Mouse (Mus musculus): ENCODE data around the gene Asic4. TPM values are rescaled to one million over a fixed set of nuclear protein-coding genes. Genes with fewer than 3 reads are reported as not detected.

Asic4 gene
- polyA plus RNA-seq (2015; fragmentation: Nextera tagmentation; extraction: Ambion mirVana), result 20.3 and 21.6 TPM in 2 replicates

- 1% methylated on average over 35 of the region's 35 CpGs for WGBS
- Histone ChIP-seq H3K4me1 (ENCODE audit: control insufficient read depth, insufficient read depth, low read depth, low read length) (peaks cover 55% of the 10 kb centered on the region), H3K27ac (ENCODE audit: low read depth, low read length) (peak within 1 kb of the TSS; percentile 51), H3K4me2 (ENCODE audit: low read length) (peak within 1 kb of the TSS; percentile 77), H3K4me3 (ENCODE audit: low read length) (peak within 1 kb of the TSS; percentile 42), H3K27me3 (replicated peaks; ENCODE audit: control insufficient read depth, insufficient read depth, low read length) (peaks cover 4% of the 10 kb centered on the region), H3K9ac (ENCODE audit: low read depth, low read length) (peak within 1 kb of the TSS; percentile 68), H3K36me3 (ENCODE audit: control insufficient read depth, insufficient read depth, low read length) (no peaks in the 10 kb centered on the region), H3K9me3 (ENCODE audit: control insufficient read depth, low read length) (no peaks in the 10 kb centered on the region)
- 0 out of 2 replicates have a peak, but pooled peaks have one; percentile 9 for ATAC-seq
These were observed at the start of gene Asic4 for GRCm38 (mm10) chr1:75450314-75451005. Asic4 (plus strand) TSS chr1:75450436.

DNA sequence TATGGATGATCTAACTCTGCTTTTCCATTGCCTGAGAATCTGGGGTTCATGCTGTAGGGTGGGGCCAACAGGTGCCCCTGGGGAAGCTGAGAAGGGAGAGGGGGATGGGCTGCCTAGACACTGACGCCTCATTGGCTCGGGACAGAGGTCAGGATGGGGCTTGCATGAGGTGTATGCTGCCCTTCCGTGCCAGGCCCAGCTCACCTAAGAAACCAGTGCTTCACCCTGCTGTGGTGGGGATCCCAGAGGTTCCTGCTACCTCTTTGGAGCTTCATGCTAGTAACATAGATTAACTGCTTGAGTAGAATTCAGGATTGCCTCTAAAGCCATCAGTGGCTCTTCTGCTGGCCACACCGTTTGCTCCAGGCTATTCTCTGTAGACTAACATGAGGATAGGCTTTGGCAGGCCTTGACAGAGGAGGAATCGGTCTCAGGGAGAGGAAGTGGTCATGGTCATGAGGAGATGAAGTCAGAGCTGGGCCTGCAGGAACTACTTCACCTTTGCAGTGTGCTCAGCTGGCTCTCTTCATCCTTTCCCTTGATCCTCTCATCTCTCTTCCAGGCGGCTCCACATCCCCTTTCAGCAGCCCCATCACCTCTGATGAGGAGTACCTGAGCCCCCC is 49.6 kb upstream of the Asic4 start:
- WGBS, result 48% methylated on average over 6 of the region's 6 CpGs
- Histone ChIP-seq H3K9me3 (ENCODE audit: control insufficient read depth, low read length) (no peaks in the 10 kb centered on the region), H3K4me3 (ENCODE audit: low read length) (no peak overlapping the region), H3K4me1 (ENCODE audit: control insufficient read depth, insufficient read depth, low read depth, low read length) (peaks cover 18% of the 10 kb centered on the region), H3K4me2 (ENCODE audit: low read length) (peak overlapping the region; percentile 18), H3K27ac (ENCODE audit: low read depth, low read length) (no peak overlapping the region), H3K9ac (ENCODE audit: low read depth, low read length) (no peak overlapping the region; the same call in 1 of the 2 replicates), H3K36me3 (ENCODE audit: control insufficient read depth, insufficient read depth, low read length) (peaks cover 19% of the 10 kb centered on the region), H3K27me3 (replicated peaks; ENCODE audit: control insufficient read depth, insufficient read depth, low read length) (no peaks in the 10 kb centered on the region)
- no peak for ATAC-seq

DNA sequence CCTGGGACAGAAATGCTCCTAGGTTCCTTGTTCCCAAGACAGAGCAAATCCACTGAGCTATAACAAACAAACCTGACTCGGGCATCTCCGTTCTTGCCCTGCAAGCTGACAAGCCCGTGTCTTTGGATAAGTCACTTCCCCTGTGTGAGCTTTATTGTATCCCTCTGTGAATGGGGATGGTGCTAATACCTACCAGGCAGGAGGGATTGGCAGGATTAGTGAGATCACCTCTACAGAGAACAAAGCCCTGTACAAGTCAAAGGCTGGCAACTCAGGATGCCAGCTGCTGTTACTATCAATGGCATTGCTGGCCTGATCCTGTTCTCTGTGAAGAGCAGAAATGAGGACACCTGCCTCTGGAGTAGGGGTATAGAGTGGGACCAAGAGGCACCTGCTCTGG is 44.7 kb upstream of the Asic4 start:
- no peaks in the 10 kb centered on the region for H3K4me1 ChIP-seq (ENCODE audit: control insufficient read depth, insufficient read depth, low read depth, low read length)
- H3K36me3 ChIP-seq (ENCODE audit: control insufficient read depth, insufficient read depth, low read length), result peaks cover 28% of the 10 kb centered on the region
- no peaks in the 10 kb centered on the region for H3K9me3 ChIP-seq (ENCODE audit: control insufficient read depth, low read length)
- H3K27ac ChIP-seq (ENCODE audit: low read depth, low read length), result no peak overlapping the region
- H3K27me3 ChIP-seq (replicated peaks; ENCODE audit: control insufficient read depth, insufficient read depth, low read length), result no peaks in the 10 kb centered on the region
- H3K4me2 ChIP-seq (ENCODE audit: low read length), result no peak overlapping the region
- 89% methylated on average over 3 of the region's 3 CpGs for WGBS
- no peak for ATAC-seq
- H3K9ac ChIP-seq (ENCODE audit: low read depth, low read length), result no peak overlapping the region
- no peak overlapping the region for H3K4me3 ChIP-seq (ENCODE audit: low read length)

DNA sequence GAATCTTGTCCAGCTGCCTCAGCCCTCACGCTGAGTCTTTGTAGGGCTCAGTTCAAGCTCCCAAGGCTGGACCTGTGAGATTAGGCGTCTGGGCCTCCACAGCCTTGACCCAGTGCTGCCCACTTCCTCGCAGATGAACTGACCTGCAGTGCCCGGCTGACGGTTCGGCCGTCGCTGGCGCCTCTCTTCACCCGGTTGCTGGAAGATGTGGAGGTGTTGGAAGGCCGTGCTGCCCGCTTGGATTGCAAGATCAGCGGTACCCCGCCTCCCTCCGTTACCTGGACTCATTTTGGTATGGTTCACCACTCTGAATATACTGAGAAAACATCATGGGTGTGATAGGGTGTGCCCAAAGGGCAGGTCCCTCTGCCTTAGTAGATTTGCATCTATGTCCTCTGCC is 44.1 kb upstream of the Asic4 start:
- no peaks in the 10 kb centered on the region for H3K27me3 ChIP-seq (replicated peaks; ENCODE audit: control insufficient read depth, insufficient read depth, low read length)
- no peak overlapping the region for H3K27ac ChIP-seq (ENCODE audit: low read depth, low read length)
- no peaks in the 10 kb centered on the region for H3K9me3 ChIP-seq (ENCODE audit: control insufficient read depth, low read length)
- H3K4me1 ChIP-seq (ENCODE audit: control insufficient read depth, insufficient read depth, low read depth, low read length), result no peaks in the 10 kb centered on the region
- WGBS, result 94% methylated on average over 15 of the region's 15 CpGs
- no peak overlapping the region for H3K4me2 ChIP-seq (ENCODE audit: low read length)
- H3K36me3 ChIP-seq (ENCODE audit: control insufficient read depth, insufficient read depth, low read length), result peaks cover 27% of the 10 kb centered on the region
- no peak for ATAC-seq
- no peak overlapping the region for H3K4me3 ChIP-seq (ENCODE audit: low read length)
- no peak overlapping the region for H3K9ac ChIP-seq (ENCODE audit: low read depth, low read length)

- ATAC-seq, result no peak
- Histone ChIP-seq H3K4me3 (ENCODE audit: low read length) (no peak overlapping the region), H3K9ac (ENCODE audit: low read depth, low read length) (no peak overlapping the region), H3K4me1 (ENCODE audit: control insufficient read depth, insufficient read depth, low read depth, low read length) (no peaks in the 10 kb centered on the region), H3K9me3 (ENCODE audit: control insufficient read depth, low read length) (no peaks in the 10 kb centered on the region), H3K27ac (ENCODE audit: low read depth, low read length) (no peak overlapping the region), H3K27me3 (replicated peaks; ENCODE audit: control insufficient read depth, insufficient read depth, low read length) (no peaks in the 10 kb centered on the region), H3K4me2 (ENCODE audit: low read length) (no peak overlapping the region), H3K36me3 (ENCODE audit: control insufficient read depth, insufficient read depth, low read length) (peaks cover 20% of the 10 kb centered on the region; the same call in 1 of the 2 replicates)
- WGBS, result 94% methylated on average over 9 of the region's 9 CpGs
These were observed 43.2 kb upstream of the Asic4 start for GRCm38 (mm10) chr1:75407056-75407455.

- no peaks in the 10 kb centered on the region for H3K4me1 ChIP-seq (ENCODE audit: control insufficient read depth, insufficient read depth, low read depth, low read length)
- WGBS, result 71% methylated on average over 4 of the region's 4 CpGs
- H3K4me2 ChIP-seq (ENCODE audit: low read length), result no peak overlapping the region
These were observed 42.0 kb upstream of the Asic4 start for GRCm38 (mm10) chr1:75408210-75408609.

GRCm38 (mm10) chr1:75409950-75410349 is 40.3 kb upstream of the Asic4 start:
- no peaks in the 10 kb centered on the region for H3K4me1 ChIP-seq (ENCODE audit: control insufficient read depth, insufficient read depth, low read depth, low read length)
- H3K4me3 ChIP-seq (ENCODE audit: low read length), result no peak overlapping the region
- H3K4me2 ChIP-seq (ENCODE audit: low read length), result no peak overlapping the region
- ATAC-seq, result no peak
- WGBS, result 94% methylated on average over 7 of the region's 7 CpGs
- no peaks in the 10 kb centered on the region for H3K27me3 ChIP-seq (replicated peaks; ENCODE audit: control insufficient read depth, insufficient read depth, low read length)
- H3K9ac ChIP-seq (ENCODE audit: low read depth, low read length), result no peak overlapping the region
- H3K9me3 ChIP-seq (ENCODE audit: control insufficient read depth, low read length), result no peaks in the 10 kb centered on the region
- no peak overlapping the region for H3K27ac ChIP-seq (ENCODE audit: low read depth, low read length)
- H3K36me3 ChIP-seq (ENCODE audit: control insufficient read depth, insufficient read depth, low read length), result peaks cover 13% of the 10 kb centered on the region

More at GRCm38 (mm10) chr1:75408210-75408609, 42.0 kb upstream of the Asic4 start:
- no peak for ATAC-seq
- no peak overlapping the region for H3K27ac ChIP-seq (ENCODE audit: low read depth, low read length)
- H3K27me3 ChIP-seq (replicated peaks; ENCODE audit: control insufficient read depth, insufficient read depth, low read length), result no peaks in the 10 kb centered on the region
- H3K9ac ChIP-seq (ENCODE audit: low read depth, low read length), result no peak overlapping the region
- H3K4me3 ChIP-seq (ENCODE audit: low read length), result no peak overlapping the region
- no peaks in the 10 kb centered on the region for H3K9me3 ChIP-seq (ENCODE audit: control insufficient read depth, low read length)
- H3K36me3 ChIP-seq (ENCODE audit: control insufficient read depth, insufficient read depth, low read length), result peaks cover 16% of the 10 kb centered on the region; the same call in 1 of the 2 replicates

DNA sequence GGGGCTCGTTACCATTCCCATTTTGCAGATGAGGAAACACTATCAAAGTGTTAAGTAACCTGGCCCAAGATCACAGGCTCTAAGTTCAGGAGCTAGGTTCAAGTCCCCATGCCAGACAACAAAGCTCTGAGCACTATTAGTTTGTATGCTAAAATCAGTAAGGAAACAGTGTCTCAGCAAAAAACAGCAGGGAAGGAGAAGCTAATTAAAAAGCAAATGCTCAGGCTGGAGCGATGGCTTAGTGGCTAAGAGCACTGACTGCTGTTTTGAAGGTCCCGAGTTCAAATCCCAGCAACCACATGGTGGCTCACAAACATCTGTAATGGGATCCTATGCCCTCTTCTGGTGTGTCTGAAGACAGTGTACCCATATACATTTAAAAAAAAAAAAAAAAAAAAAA is 38.0 kb upstream of the Asic4 start:
- H3K9ac ChIP-seq (ENCODE audit: low read depth, low read length), result no peak overlapping the region
- H3K4me1 ChIP-seq (ENCODE audit: control insufficient read depth, insufficient read depth, low read depth, low read length), result no peaks in the 10 kb centered on the region
- H3K9me3 ChIP-seq (ENCODE audit: control insufficient read depth, low read length), result no peaks in the 10 kb centered on the region
- no peaks in the 10 kb centered on the region for H3K27me3 ChIP-seq (replicated peaks; ENCODE audit: control insufficient read depth, insufficient read depth, low read length)
- H3K27ac ChIP-seq (ENCODE audit: low read depth, low read length), result no peak overlapping the region
- 94% methylated on average over 3 of the region's 3 CpGs for WGBS
- no peak overlapping the region for H3K4me2 ChIP-seq (ENCODE audit: low read length)
- peaks cover 7% of the 10 kb centered on the region; the same call in 1 of the 2 replicates for H3K36me3 ChIP-seq (ENCODE audit: control insufficient read depth, insufficient read depth, low read length)
- H3K4me3 ChIP-seq (ENCODE audit: low read length), result no peak overlapping the region
- ATAC-seq, result no peak

GRCm38 (mm10) chr1:75413749-75414148 is 36.5 kb upstream of the Asic4 start:
- 57% methylated on average over 3 of the region's 3 CpGs for WGBS
- peaks cover 7% of the 10 kb centered on the region; the same call in 1 of the 2 replicates for H3K36me3 ChIP-seq (ENCODE audit: control insufficient read depth, insufficient read depth, low read length)
- H3K27ac ChIP-seq (ENCODE audit: low read depth, low read length), result no peak overlapping the region
- no peaks in the 10 kb centered on the region for H3K27me3 ChIP-seq (replicated peaks; ENCODE audit: control insufficient read depth, insufficient read depth, low read length)
- no peak for ATAC-seq
- no peaks in the 10 kb centered on the region for H3K9me3 ChIP-seq (ENCODE audit: control insufficient read depth, low read length)
- H3K9ac ChIP-seq (ENCODE audit: low read depth, low read length), result no peak overlapping the region
- no peak overlapping the region for H3K4me3 ChIP-seq (ENCODE audit: low read length)
- H3K4me2 ChIP-seq (ENCODE audit: low read length), result no peak overlapping the region
- H3K4me1 ChIP-seq (ENCODE audit: control insufficient read depth, insufficient read depth, low read depth, low read length), result no peaks in the 10 kb centered on the region

Measured in hindbrain, embryonic 16.5 days (tissue).